Mouse (Mus musculus): ENCODE data around the gene Cyp2j13. TPM values are rescaled to one million over a fixed set of nuclear protein-coding genes. Genes with fewer than 3 reads are reported as not detected.
"Not testable (repeated sequence)": the region's sequence is repeated elsewhere in the genome, so short reads cannot be mapped to it uniquely, and the experiment has no call there.

Cyp2j13 gene
- total RNA-seq (2021), result not detected
- long read RNA-seq, experiment 1, result 0 reads
- long read RNA-seq, experiment 2, result 0 reads

GRCm38 (mm10) chr4:96077261-96078125 is at the start of gene Cyp2j13:
Cyp2j13 (minus strand) TSS chr4:96077546.
- peak; percentile 36 for DNase-seq

DNA sequence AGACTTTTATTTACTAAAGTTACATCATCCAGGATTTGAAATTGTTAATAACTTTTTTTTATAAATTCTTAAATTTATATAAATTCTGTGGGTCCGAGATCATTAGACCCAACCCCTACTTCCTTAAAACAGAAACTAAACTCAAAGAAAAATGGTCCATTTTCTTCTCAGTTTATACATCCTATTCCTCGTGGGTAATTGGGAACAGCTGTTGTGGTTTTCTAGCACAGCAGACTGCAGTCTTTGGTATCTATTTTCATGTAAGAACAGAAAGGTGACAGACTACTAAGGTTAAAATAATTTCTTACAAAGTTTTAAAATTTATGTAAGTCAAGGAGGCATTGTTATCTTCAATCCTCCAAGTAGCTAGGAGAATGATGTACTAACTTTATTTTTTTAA is 19.5 kb upstream of the Cyp2j13 start:
- no peak for DNase-seq

DNA sequence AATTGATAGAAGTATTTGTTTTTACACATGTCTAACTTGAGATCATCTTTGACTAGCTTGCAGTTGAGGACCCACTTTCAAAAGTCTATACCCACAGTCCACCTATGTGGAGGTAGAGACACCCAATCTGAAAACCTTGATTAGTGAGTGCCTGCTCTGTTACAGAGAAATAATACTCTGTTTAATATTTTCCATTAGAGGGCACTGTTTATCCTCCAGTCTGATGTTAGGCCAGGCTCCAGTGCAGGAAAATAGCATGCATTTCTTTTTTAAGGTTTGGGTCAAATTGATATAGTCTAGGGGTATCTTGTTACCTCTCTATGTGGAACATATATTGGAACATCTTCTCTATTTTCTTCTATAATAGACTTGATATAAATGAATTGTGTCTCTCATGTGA is 14.5 kb upstream of the Cyp2j13 start:
- no peak for DNase-seq

DNA sequence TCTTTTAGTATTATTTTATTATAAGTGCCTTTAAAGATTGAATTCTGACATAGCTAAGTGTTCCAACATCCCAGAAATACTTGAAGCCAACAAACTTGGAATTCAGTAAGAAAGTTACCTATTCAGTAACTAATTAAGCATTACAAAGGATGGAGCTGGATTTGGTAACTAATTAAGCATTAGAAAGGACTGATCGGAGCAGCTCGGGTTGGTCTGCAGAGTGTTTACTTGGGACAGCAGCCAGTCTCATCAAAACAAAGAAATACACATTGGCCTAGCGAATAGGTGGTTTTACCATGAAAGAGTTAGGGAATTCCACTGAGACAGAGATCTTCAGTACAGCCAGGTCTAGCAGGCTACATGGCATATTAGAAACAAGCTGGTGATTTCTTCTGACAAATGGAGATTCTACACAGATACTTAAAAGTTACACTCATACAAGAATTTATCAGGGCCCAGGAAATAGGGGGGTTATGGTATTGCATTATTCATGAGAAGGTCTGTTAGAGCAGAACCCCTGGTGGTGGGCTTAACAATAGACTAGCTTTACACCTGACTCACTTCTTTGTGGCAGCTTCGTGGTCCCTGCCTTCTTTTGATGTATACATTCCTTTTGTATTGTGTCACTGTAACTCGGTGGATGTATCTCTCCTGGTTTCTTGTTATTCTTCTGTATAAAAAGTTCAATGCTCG is 12.2 kb upstream of the Cyp2j13 start:
- not testable (repeated sequence) for DNase-seq

- DNase-seq, result no peak
These were observed 962 bp upstream of the Cyp2j13 start for GRCm38 (mm10) chr4:96078308-96078707.

DNA sequence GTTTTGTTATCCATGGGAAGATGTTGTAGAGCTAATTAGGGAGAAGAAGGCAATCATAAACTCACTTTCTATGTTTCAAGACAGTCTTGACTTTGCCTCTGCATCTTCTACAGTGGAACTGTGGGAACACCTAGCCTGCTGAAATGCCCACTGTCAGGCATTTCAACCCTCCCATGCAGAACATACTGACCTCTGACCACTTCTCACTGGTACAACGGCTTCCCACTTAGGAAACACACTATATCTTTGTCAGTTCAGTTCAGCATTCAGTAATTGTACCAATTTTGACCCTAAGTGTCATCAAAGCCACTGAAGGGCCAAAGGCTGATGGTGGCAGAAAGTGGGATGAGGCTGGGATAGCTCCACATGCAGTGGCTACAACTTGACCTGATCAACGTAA is 15.3 kb downstream of the Cyp2j13 start:
- DNase-seq, result no peak

- no peak for DNase-seq
These were observed 17.2 kb downstream of the Cyp2j13 start for GRCm38 (mm10) chr4:96060106-96060505.

GRCm38 (mm10) chr4:96028412-96028811 is 48.9 kb downstream of the Cyp2j13 start:
- DNase-seq, result no peak

DNA sequence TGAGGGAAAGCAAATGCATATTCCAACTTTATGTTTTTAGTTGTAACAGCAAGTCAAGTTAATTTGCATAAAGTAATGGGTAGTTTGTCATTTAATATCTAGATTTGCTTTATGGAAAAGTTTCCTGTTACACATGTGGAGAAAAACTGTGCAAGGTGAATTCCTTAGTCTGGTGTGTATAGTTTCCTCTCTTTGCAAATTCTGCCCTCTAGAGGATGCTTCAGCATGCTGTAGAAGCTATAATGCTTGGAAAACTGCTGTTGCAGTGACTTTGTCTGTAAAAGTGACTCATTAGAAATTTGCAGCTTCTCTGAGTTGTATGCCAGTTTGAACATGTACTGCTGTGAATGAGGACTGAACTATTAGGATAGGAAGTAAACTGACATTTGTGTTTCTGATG is 54.5 kb downstream of the Cyp2j13 start:
- no peak for DNase-seq

DNA sequence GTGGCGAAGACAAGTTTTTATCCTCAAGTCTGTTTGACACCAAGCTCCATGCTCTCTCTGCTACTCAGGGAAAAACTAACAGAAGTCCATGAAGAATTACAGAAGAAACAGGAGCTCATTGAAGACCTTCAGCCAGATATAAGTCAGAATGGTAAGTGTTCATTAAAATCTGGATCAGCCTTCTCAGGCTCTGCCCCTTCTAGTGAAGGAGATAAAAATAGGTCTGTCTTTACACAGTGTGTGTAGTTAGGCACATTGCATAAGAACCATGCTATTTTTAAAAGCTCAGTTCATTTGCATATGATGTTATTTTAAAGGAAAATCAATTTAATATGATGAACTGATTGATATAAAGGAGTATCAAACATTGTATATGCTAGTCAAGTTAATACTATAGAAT is 60.5 kb downstream of the Cyp2j13 start:
- no peak for DNase-seq

- DNase-seq, result not testable (repeated sequence)
These were observed 95.1 kb downstream of the Cyp2j13 start for GRCm38 (mm10) chr4:95982221-95982620.

Other genes starting within 250 kb of the Cyp2j13 start
- 1 to 10 TPM; 5.6 to 8.2 TPM for gene Hook1, start 110.3 kb downstream of the Cyp2j13 start, total RNA-seq (2021)
- under 1 TPM; 0.25 to 0.26 TPM for gene Cyp2j12, start 63.6 kb upstream of the Cyp2j13 start, total RNA-seq (2021)
- not detected for gene Cyp2j7, start 159.1 kb upstream of the Cyp2j13 start, total RNA-seq (2021)

All from gastrocnemius, postnatal 10 days (tissue).